Mouse (Mus musculus) embryonic facial prominence, embryonic 13.5 days (tissue): ENCODE measurements around the gene Nat8f1. TPM values are rescaled to one million over a fixed set of nuclear protein-coding genes. Genes with fewer than 3 reads are reported as not detected.
A peak's percentile ranks its signal among the peaks of the same experiment; 100 is the strongest.
"Not testable (repeated sequence)": the region's sequence is repeated elsewhere in the genome, so short reads cannot be mapped to it uniquely, and the experiment has no call there.

Experiments used
- ATAC-seq: fragments of 200-750 bp; cut with Nextera tagmentation; 2 replicates; pipeline ENCODE4 v1.8.0; 2017; ENCODE audit warnings: low read depth; ENCODE audit not compliant: insufficient number of reproducible peaks, insufficient read depth, low FRiP score, low TSS enrichment
- H3K27ac ChIP-seq: fragments of 300-500 bp; sonication (generic); 2 replicates; pipeline ENCODE4 v1.5.1; 2015; ENCODE audit warnings: moderate library complexity, mild to moderate bottlenecking, inconsistent platforms
- H3K27me3 ChIP-seq: fragments of 300-500 bp; sonication (generic); 2 replicates; pipeline ENCODE4 v1.6.1; 2015; ENCODE audit warnings: mild to moderate bottlenecking, inconsistent platforms
- H3K36me3 ChIP-seq: fragments of 300-500 bp; sonication (generic); 2 replicates; pipeline ENCODE4 v1.6.1; 2015; ENCODE audit warnings: mild to moderate bottlenecking, inconsistent platforms
- H3K4me1 ChIP-seq: fragments of 300-500 bp; sonication (generic); 2 replicates; pipeline ENCODE4 v1.6.1; 2015; ENCODE audit warnings: inconsistent platforms
- H3K4me2 ChIP-seq: fragments of 300-500 bp; sonication (generic); 2 replicates; pipeline ENCODE4 v1.6.1; 2015; ENCODE audit warnings: moderate library complexity, mild to moderate bottlenecking, inconsistent platforms
- H3K4me3 ChIP-seq: fragments of 300-500 bp; sonication (generic); 2 replicates; pipeline ENCODE4 v1.5.1; 2015; ENCODE audit warnings: mild to moderate bottlenecking, inconsistent platforms
- H3K9ac ChIP-seq: fragments of 300-500 bp; sonication (generic); 2 replicates; pipeline ENCODE4 v1.6.1; 2015; ENCODE audit warnings: mild to moderate bottlenecking, inconsistent platforms
- H3K9me3 ChIP-seq: fragments of 300-500 bp; sonication (generic); 2 replicates; pipeline ENCODE4 v1.6.1; 2016; ENCODE audit warnings: inconsistent platforms
- WGBS: fragments of 180-500 bp; shearing (Covaris S2); methylation state at CpG from one replicate; pipeline ENCODE4 v1.1.7; 2015; ENCODE audit warnings: mixed read lengths; 5-methylcytosine and 5-hydroxymethylcytosine counted together
- polyA plus RNA-seq: library from polyadenylated mRNA; unstranded; fragments of >200 nt; fragmentation: Nextera tagmentation; extraction: Ambion mirVana; gene quantifications from 2 replicates; pipeline ENCODE4 v1.2.1, GENCODE M21; 2015

Gene Nat8f1
- polyA plus RNA-seq, 1 experiment from 2014 or later, result 6.5 TPM

GRCm38 (mm10) chr6:85927476-85928464, 12.3 kb upstream of the Nat8f1 start:
- no peak overlapping the region for H3K9ac ChIP-seq
- H3K4me3 ChIP-seq, result no peak overlapping the region
- no peak overlapping the region for H3K4me2 ChIP-seq
- no peaks in the 10 kb centered on the region for H3K9me3 ChIP-seq
- no peaks in the 10 kb centered on the region for H3K27me3 ChIP-seq
- 87% methylated on average over 9 of the region's 9 CpGs for WGBS
- H3K4me1 ChIP-seq, result no peaks in the 10 kb centered on the region
- ATAC-seq, result no peak
- no peak overlapping the region for H3K27ac ChIP-seq
- peaks cover 80% of the 10 kb centered on the region for H3K36me3 ChIP-seq

GRCm38 (mm10) chr6:85926709-85927108, 11.2 kb upstream of the Nat8f1 start:
- H3K4me3 ChIP-seq, result no peak overlapping the region
- H3K27ac ChIP-seq, result no peak overlapping the region
- no peaks in the 10 kb centered on the region for H3K27me3 ChIP-seq
- 88% methylated on average over 1 of the region's 1 CpGs for WGBS
- H3K9ac ChIP-seq, result no peak overlapping the region
- peaks cover 78% of the 10 kb centered on the region for H3K36me3 ChIP-seq
- no peak for ATAC-seq
- H3K4me1 ChIP-seq, result no peaks in the 10 kb centered on the region
- H3K9me3 ChIP-seq, result no peaks in the 10 kb centered on the region
- H3K4me2 ChIP-seq, result no peak overlapping the region

GRCm38 (mm10) chr6:85923643-85924042, 8.2 kb upstream of the Nat8f1 start:
- H3K36me3 ChIP-seq, result peaks cover 63% of the 10 kb centered on the region
- ATAC-seq, result no peak
- no peak overlapping the region for H3K9ac ChIP-seq
- no peaks in the 10 kb centered on the region for H3K9me3 ChIP-seq
- H3K27me3 ChIP-seq, result no peaks in the 10 kb centered on the region
- WGBS, result 95% methylated on average over 1 of the region's 1 CpGs
- H3K27ac ChIP-seq, result no peak overlapping the region
- no peak overlapping the region for H3K4me3 ChIP-seq
- no peaks in the 10 kb centered on the region for H3K4me1 ChIP-seq
- H3K4me2 ChIP-seq, result no peak overlapping the region

GRCm38 (mm10) chr6:85919401-85919800, 3.9 kb upstream of the Nat8f1 start:
- Histone ChIP-seq H3K27me3 (no peaks in the 10 kb centered on the region), H3K4me1 (peaks cover 13% of the 10 kb centered on the region), H3K27ac (no peak overlapping the region), H3K9me3 (no peaks in the 10 kb centered on the region), H3K4me2 (no peak overlapping the region), H3K9ac (no peak overlapping the region), H3K4me3 (no peak overlapping the region), H3K36me3 (peaks cover 23% of the 10 kb centered on the region)
- ATAC-seq, result no peak
- WGBS, result 82% methylated on average over 4 of the region's 4 CpGs

- Histone ChIP-seq H3K4me1 (peaks cover 16% of the 10 kb centered on the region), H3K36me3 (peaks cover 19% of the 10 kb centered on the region)
- not testable (repeated sequence) for ATAC-seq, H3K27me3 ChIP-seq, H3K27ac ChIP-seq, H3K4me2 ChIP-seq, H3K9me3 ChIP-seq, H3K9ac ChIP-seq, H3K4me3 ChIP-seq
- WGBS, result 92% methylated on average over 3 of the region's 3 CpGs
Observed at GRCm38 (mm10) chr6:85918341-85918740, 2.9 kb upstream of the Nat8f1 start.

- H3K9ac ChIP-seq, result peak overlapping the region; percentile 87; the same call in 1 of the 2 replicates
- H3K27ac ChIP-seq, result 0 out of 2 replicates have a peak overlapping the region, but pooled peaks have one; percentile 89
- H3K9me3 ChIP-seq, result no peaks in the 10 kb centered on the region
- no peaks in the 10 kb centered on the region for H3K27me3 ChIP-seq
- peaks cover 16% of the 10 kb centered on the region for H3K4me1 ChIP-seq
- H3K36me3 ChIP-seq, result peaks cover 4% of the 10 kb centered on the region; the same call in 1 of the 2 replicates
- 82% methylated on average over 6 of the region's 6 CpGs for WGBS
- H3K4me2 ChIP-seq, result peak overlapping the region; percentile 82
- ATAC-seq, result no peak
- H3K4me3 ChIP-seq, result peak overlapping the region; percentile 64
Observed at GRCm38 (mm10) chr6:85916596-85916995, 1.1 kb upstream of the Nat8f1 start.

- Histone ChIP-seq H3K4me2 (peak overlapping the region; percentile 82), H3K4me1 (peaks cover 16% of the 10 kb centered on the region), H3K9ac (peak overlapping the region; percentile 87), H3K9me3 (no peaks in the 10 kb centered on the region), H3K27ac (peak overlapping the region; percentile 89), H3K4me3 (peak overlapping the region; percentile 64), H3K36me3 (no peaks in the 10 kb centered on the region), H3K27me3 (no peaks in the 10 kb centered on the region)
- no peak for ATAC-seq
- WGBS, result 4% methylated on average over 11 of the region's 11 CpGs
Observed at GRCm38 (mm10) chr6:85915141-85915538, 347 bp downstream of the Nat8f1 start.

GRCm38 (mm10) chr6:85911587-85911986, 3.9 kb downstream of the Nat8f1 start, which contains the start of gene Tprkb:
TSS of gene Tprkb (plus strand) at chr6:85911865.
- 73% methylated on average over 3 of the region's 3 CpGs for WGBS
- peaks cover 16% of the 10 kb centered on the region for H3K4me1 ChIP-seq
- ATAC-seq, result no peak

GRCm38 (mm10) chr6:85909704-85910103, 5.8 kb downstream of the Nat8f1 start:
- Histone ChIP-seq H3K4me2 (no peak overlapping the region), H3K27me3 (no peaks in the 10 kb centered on the region), H3K9ac (no peak overlapping the region), H3K4me3 (no peak overlapping the region), H3K9me3 (no peaks in the 10 kb centered on the region), H3K27ac (no peak overlapping the region), H3K4me1 (peaks cover 6% of the 10 kb centered on the region), H3K36me3 (no peaks in the 10 kb centered on the region)
- WGBS, result 92% methylated on average over 1 of the region's 1 CpGs
- no peak for ATAC-seq

More at GRCm38 (mm10) chr6:85911587-85911986, 3.9 kb downstream of the Nat8f1 start, which contains the start of gene Tprkb:
- H3K27me3 ChIP-seq, result no peaks in the 10 kb centered on the region
- no peak within 1 kb of the TSS for H3K4me3 ChIP-seq
- H3K9ac ChIP-seq, result no peak within 1 kb of the TSS
- no peaks in the 10 kb centered on the region for H3K9me3 ChIP-seq
- no peaks in the 10 kb centered on the region for H3K36me3 ChIP-seq
- H3K27ac ChIP-seq, result no peak within 1 kb of the TSS
- no peak within 1 kb of the TSS for H3K4me2 ChIP-seq

- 75% methylated on average over 3 of the region's 3 CpGs for WGBS
- Histone ChIP-seq H3K9me3 (no peaks in the 10 kb centered on the region), H3K4me1 (no peaks in the 10 kb centered on the region), H3K9ac (no peak overlapping the region), H3K27ac (no peak overlapping the region), H3K4me3 (no peak overlapping the region), H3K27me3 (no peaks in the 10 kb centered on the region), H3K36me3 (no peaks in the 10 kb centered on the region), H3K4me2 (no peak overlapping the region)
- no peak for ATAC-seq
Observed at GRCm38 (mm10) chr6:85908341-85908740, 7.1 kb downstream of the Nat8f1 start.

- WGBS, result 64% methylated on average over 2 of the region's 2 CpGs
- H3K9me3 ChIP-seq, result not testable (repeated sequence)
Observed at GRCm38 (mm10) chr6:85906911-85907351, 8.6 kb downstream of the Nat8f1 start.

GRCm38 (mm10) chr6:85904642-85905061, 10.8 kb downstream of the Nat8f1 start, which contains the start of gene Nat8f4:
TSS of gene Nat8f4 (minus strand) at chr6:85904884.
- not testable (repeated sequence) for ATAC-seq, H3K27ac ChIP-seq, H3K9me3 ChIP-seq, H3K36me3 ChIP-seq, H3K4me1 ChIP-seq, H3K9ac ChIP-seq, H3K27me3 ChIP-seq
- peak within 1 kb of the TSS; percentile 24 for H3K4me3 ChIP-seq
- H3K4me2 ChIP-seq, result peak within 1 kb of the TSS; percentile 43
- 20% methylated on average over 20 of the region's 20 CpGs for WGBS

More at GRCm38 (mm10) chr6:85906911-85907351, 8.6 kb downstream of the Nat8f1 start:
- not testable (repeated sequence) for H3K4me3 ChIP-seq, H3K27ac ChIP-seq, H3K9ac ChIP-seq, ATAC-seq, H3K27me3 ChIP-seq, H3K4me1 ChIP-seq, H3K4me2 ChIP-seq, H3K36me3 ChIP-seq
